Comparison of ENCODE assay signal across 8 mouse cellular contexts in the genomic region with DNA sequence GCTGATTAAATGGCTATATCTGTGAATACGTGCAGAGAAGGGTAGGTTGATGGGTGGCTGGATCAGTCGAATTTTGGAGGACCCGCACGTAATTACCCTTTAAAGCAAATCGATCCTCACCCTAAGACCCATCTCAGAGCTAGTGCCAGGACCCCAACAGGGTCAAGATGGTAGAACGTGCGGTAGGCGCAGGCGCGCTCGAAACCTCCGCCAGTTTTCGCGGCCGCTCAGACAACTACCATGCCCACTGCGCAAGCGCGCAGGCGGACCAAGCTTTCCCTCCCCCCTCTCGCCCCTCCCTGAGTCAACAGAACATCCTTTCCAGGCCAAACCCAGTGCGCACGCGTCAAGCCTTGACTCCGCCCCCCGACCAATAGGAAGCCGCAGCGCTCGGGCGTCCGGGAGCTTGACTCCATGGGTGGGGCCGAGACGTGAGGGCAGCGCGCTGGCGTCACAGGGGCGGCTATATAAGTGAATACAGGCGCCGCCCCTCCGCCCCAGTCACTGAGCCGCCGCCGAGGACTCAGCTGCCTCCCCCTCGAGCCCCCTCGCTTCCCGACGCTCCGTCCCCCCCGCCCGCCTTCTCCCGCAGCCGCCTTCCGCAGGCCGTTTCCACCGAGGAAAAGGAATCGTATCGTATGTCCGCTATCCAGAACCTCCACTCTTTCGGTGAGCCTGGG. TPM values are rescaled to one million over a fixed set of nuclear protein-coding genes. Genes with fewer than 3 reads are reported as not detected.
A peak's percentile ranks its signal among the peaks of the same experiment; 100 is the strongest.
DNase-seq lines count a peak whose midpoint lies in the region; ATAC-seq lines count a peak whose summit lies in the region.

A gene (plus strand): TSS at position 394 of the 680 bp plus-strand sequence.

- peaks cover 12% of the 10 kb centered on the region for H3K36me3 ChIP-seq in hindbrain, embryonic 16.5 days (ENCODE audit: control insufficient read depth, insufficient read depth, low read length)
- H3K36me3 ChIP-seq in macrophage (ENCODE audit: inconsistent target): no peaks in the 10 kb centered on the region; the same call in 1 of the 2 replicates

- no peaks in the 10 kb centered on the region for H3K9me3 ChIP-seq in hindbrain, embryonic 16.5 days (ENCODE audit: control insufficient read depth, low read length)

- peak within 1 kb of the TSS; percentile 79 for H3K4me2 ChIP-seq in hindbrain, embryonic 16.5 days (ENCODE audit: low read length)

- peak within 1 kb of the TSS; percentile 97 for H3K9ac ChIP-seq in hindbrain, embryonic 16.5 days (ENCODE audit: low read depth, low read length)

- peaks cover 18% of the 10 kb centered on the region for H3K79me2 ChIP-seq in macrophage (ENCODE audit: inconsistent target)

- H3K27ac ChIP-seq in hindbrain, embryonic 16.5 days (ENCODE audit: low read depth, low read length): peak within 1 kb of the TSS; percentile 99
- peak within 1 kb of the TSS; percentile 64 for H3K27ac ChIP-seq in macrophage

- DNase-seq in WW6 (ENCODE audit: low read depth, low spot score): peak; percentile 100
- DNase-seq in cerebellum, postnatal 4 days (ENCODE audit: low spot score in 2 of 2): peak; percentile 99 to 100
- DNase-seq in gastrocnemius, adult 18-20 months (ENCODE audit: low spot score): peak; percentile 100
- DNase-seq in left cerebral cortex, adult 18-20 months (ENCODE audit: low spot score in 2 of 2): peak; percentile 100
- peak; percentile 100 for DNase-seq in right cerebral cortex, adult 18-20 months
- peak; percentile 99 for DNase-seq in urinary bladder, postnatal 10 days (ENCODE audit: low spot score)

- H3K4me3 ChIP-seq in hindbrain, embryonic 16.5 days (ENCODE audit: low read length): peak within 1 kb of the TSS; percentile 81
- H3K4me3 ChIP-seq in macrophage (ENCODE audit: inconsistent target): peak within 1 kb of the TSS; percentile 63

- H3K4me1 ChIP-seq in hindbrain, embryonic 16.5 days (ENCODE audit: control insufficient read depth, insufficient read depth, low read depth, low read length): peaks cover 8% of the 10 kb centered on the region

- no peaks in the 10 kb centered on the region for H3K27me3 ChIP-seq in hindbrain, embryonic 16.5 days (replicated peaks; ENCODE audit: control insufficient read depth, insufficient read depth, low read length)

- WGBS in hindbrain, embryonic 16.5 days: under 1% methylated on average over 46 of the region's 58 CpGs
- 2% methylated on average over 46 of the region's 58 CpGs for WGBS in macrophage (ENCODE audit: missing documents)

- peak; percentile 87 for ATAC-seq in hindbrain, embryonic 16.5 days

RNA-seq across cellular contexts. Expression of the gene that starts here (rescaled TPM):
- 1,000 to 10,000 TPM; 1,490 to 1,592 TPM for total RNA-seq in gastrocnemius, adult 18-20 months (2021)
- polyA plus RNA-seq in hindbrain, embryonic 16.5 days (2015; fragmentation: Nextera tagmentation; extraction: Ambion mirVana): 1,208 and 1,248 TPM in 2 replicates
- 100 to 1,000 TPM; 831 to 849 TPM for total RNA-seq in left cerebral cortex, adult 18-20 months (2021)
- 100 to 1,000 TPM; 136 to 323 (median 252) TPM for total RNA-seq in macrophage (2018; cell fraction: chromatin; rRNA removed)
- 1,000 to 10,000 TPM in 5 of 26 experiments, 100 to 1,000 TPM in 21; 661 to 1,120 (median 813) TPM for total RNA-seq in macrophage (2018; cell fraction: cytosol; rRNA removed)
- total RNA-seq in macrophage (2018; cell fraction: nucleus; rRNA removed): 100 to 1,000 TPM; 297 to 741 (median 442) TPM
- 204 to 466 TPM (median 355 TPM) in 3 replicates for polyA plus RNA-seq in macrophage (2018)

Comparison
In these comparisons a context has a peak if more than half of its experiments do, and no peak if none do; other contexts are left out.
1. Peak in every context shown above with its lines: DNase-seq, ATAC-seq, H3K4me3 ChIP-seq and H3K27ac ChIP-seq.